Mouse (Mus musculus) ovary, adult 18-20 months (tissue): ENCODE measurements around the gene Mak.

Experiments
- DNase-seq: peaks from one replicate; pipeline ENCODE4 v3.0.0; 2022; ENCODE audit warnings: low spot score, mixed read lengths

Mak gene

GRCm38 (mm10) chr13:41071617-41072016 is 7.9 kb downstream of the Mak start:
- no peak for DNase-seq

- no peak for DNase-seq
Observed at GRCm38 (mm10) chr13:41067618-41068017, 11.9 kb downstream of the Mak start.

GRCm38 (mm10) chr13:41051965-41052364 is 27.5 kb downstream of the Mak start:
- DNase-seq, result no peak

GRCm38 (mm10) chr13:41047280-41047679 is 32.2 kb downstream of the Mak start:
- DNase-seq, result no peak

- DNase-seq, result no peak
Observed at GRCm38 (mm10) chr13:41045901-41046300, 33.6 kb downstream of the Mak start.

GRCm38 (mm10) chr13:41042511-41042910 is 37.0 kb downstream of the Mak start:
- DNase-seq, result no peak

GRCm38 (mm10) chr13:41030098-41030497 is 49.4 kb downstream of the Mak start:
- DNase-seq, result no peak

GRCm38 (mm10) chr13:41022099-41022498 is 57.4 kb downstream of the Mak start:
- no peak for DNase-seq

GRCm38 (mm10) chr13:41021607-41022006 is 57.9 kb downstream of the Mak start:
- DNase-seq, result no peak

- DNase-seq, result no peak
Observed at GRCm38 (mm10) chr13:41020494-41020893, 59.0 kb downstream of the Mak start.

- no peak for DNase-seq
Observed at GRCm38 (mm10) chr13:41018756-41019591, 60.5 kb downstream of the Mak start.

- DNase-seq, result no peak
Observed at GRCm38 (mm10) chr13:41018236-41018635, 61.3 kb downstream of the Mak start.

GRCm38 (mm10) chr13:41017832-41018231 is 61.7 kb downstream of the Mak start:
- no peak for DNase-seq

- DNase-seq, result no peak
Observed at GRCm38 (mm10) chr13:41016797-41017405, 62.6 kb downstream of the Mak start.

GRCm38 (mm10) chr13:41015829-41016634 is 63.5 kb downstream of the Mak start, which contains the start of gene Tmem14c:
TSS of gene Tmem14c (plus strand) at chr13:41016292.
- DNase-seq, result peak; percentile 91

GRCm38 (mm10) chr13:41008946-41009345 is 70.6 kb downstream of the Mak start:
- DNase-seq, result no peak

GRCm38 (mm10) chr13:41008271-41008670 is 71.2 kb downstream of the Mak start:
- no peak for DNase-seq

GRCm38 (mm10) chr13:41006244-41006643 is 73.3 kb downstream of the Mak start:
- no peak for DNase-seq

GRCm38 (mm10) chr13:41002001-41002400 is 77.5 kb downstream of the Mak start:
- no peak for DNase-seq

GRCm38 (mm10) chr13:41000926-41001639 is 78.4 kb downstream of the Mak start, which contains the start of gene Pak1ip1:
TSS of gene Pak1ip1 (plus strand) at chr13:41001023.
- DNase-seq, result peak; percentile 87

- DNase-seq, result no peak
Observed at GRCm38 (mm10) chr13:41000140-41000925, 79.2 kb downstream of the Mak start.
